Mouse (Mus musculus) liver, embryonic 16.5 days (tissue): Measurements from ENCODE around the gene Litaf. TPM values are rescaled to one million over a fixed set of nuclear protein-coding genes. Genes with fewer than 3 reads are reported as not detected.
"Not testable (repeated sequence)": the region's sequence is repeated elsewhere in the genome, so short reads cannot be mapped to it uniquely, and the experiment has no call there.

Experiments
- ATAC-seq: fragments of 200-750 bp; cut with Nextera tagmentation; 2 replicates; pipeline ENCODE4 v1.8.0; 2017; ENCODE audit warnings: low read depth, mild to moderate bottlenecking, moderate number of reproducible peaks, moderate library complexity
- H3K27ac ChIP-seq: fragments of 300-500 bp; sonication (generic); 2 replicates; pipeline ENCODE4 v1.5.1; 2014; ENCODE audit warnings: mild to moderate bottlenecking, low read length
- H3K27me3 ChIP-seq: fragments of 300-500 bp; sonication (generic); 2 replicates; pipeline ENCODE4 v1.6.1; 2014; ENCODE audit warnings: low read depth, low read length, mixed read lengths; ENCODE audit not compliant: control insufficient read depth, insufficient read depth
- H3K36me3 ChIP-seq: fragments of 300-500 bp; sonication (generic); 2 replicates; pipeline ENCODE4 v1.6.1; 2014; ENCODE audit warnings: mild to moderate bottlenecking; ENCODE audit not compliant: control insufficient read depth, insufficient read depth
- H3K4me1 ChIP-seq: fragments of 300-500 bp; sonication (generic); 2 replicates; pipeline ENCODE4 v1.6.1; 2014; ENCODE audit warnings: low read depth, low read length, mixed read lengths; ENCODE audit not compliant: control insufficient read depth
- H3K4me2 ChIP-seq: fragments of 300-500 bp; sonication (generic); 2 replicates; pipeline ENCODE4 v1.6.1; 2014; ENCODE audit warnings: low read depth, low read length, mixed read lengths
- H3K4me3 ChIP-seq: fragments of 300-500 bp; sonication (generic); 2 replicates; pipeline ENCODE4 v1.5.1; 2014; ENCODE audit warnings: low read depth, mild to moderate bottlenecking, low read length
- H3K9ac ChIP-seq: fragments of 300-500 bp; sonication (generic); 2 replicates; pipeline ENCODE4 v1.6.1; 2014; ENCODE audit warnings: low read depth, low read length
- H3K9me3 ChIP-seq: fragments of 300-500 bp; sonication (generic); replicated peaks from 2 replicates; pipeline ENCODE4 v1.6.1; 2016; ENCODE audit warnings: low read length; ENCODE audit not compliant: control insufficient read depth
- WGBS: fragments of 180-500 bp; shearing (Covaris S2); extraction: QIAGEN DNeasy Blood & Tissue Kit; methylation state at CpG from one replicate; pipeline ENCODE4 v1.1.7; 2014; ENCODE audit not compliant: insufficient replicate concordance; 5-methylcytosine and 5-hydroxymethylcytosine counted together
- polyA plus RNA-seq: library from polyadenylated mRNA; unstranded; fragments of >200 nt; fragmentation: Nextera tagmentation; extraction: Ambion mirVana; gene quantifications from 2 replicates; pipeline ENCODE4 v1.2.1, GENCODE M21; 2015

Litaf gene
- polyA plus RNA-seq, 1 experiment from 2014 or later: 52.9 TPM

DNA sequence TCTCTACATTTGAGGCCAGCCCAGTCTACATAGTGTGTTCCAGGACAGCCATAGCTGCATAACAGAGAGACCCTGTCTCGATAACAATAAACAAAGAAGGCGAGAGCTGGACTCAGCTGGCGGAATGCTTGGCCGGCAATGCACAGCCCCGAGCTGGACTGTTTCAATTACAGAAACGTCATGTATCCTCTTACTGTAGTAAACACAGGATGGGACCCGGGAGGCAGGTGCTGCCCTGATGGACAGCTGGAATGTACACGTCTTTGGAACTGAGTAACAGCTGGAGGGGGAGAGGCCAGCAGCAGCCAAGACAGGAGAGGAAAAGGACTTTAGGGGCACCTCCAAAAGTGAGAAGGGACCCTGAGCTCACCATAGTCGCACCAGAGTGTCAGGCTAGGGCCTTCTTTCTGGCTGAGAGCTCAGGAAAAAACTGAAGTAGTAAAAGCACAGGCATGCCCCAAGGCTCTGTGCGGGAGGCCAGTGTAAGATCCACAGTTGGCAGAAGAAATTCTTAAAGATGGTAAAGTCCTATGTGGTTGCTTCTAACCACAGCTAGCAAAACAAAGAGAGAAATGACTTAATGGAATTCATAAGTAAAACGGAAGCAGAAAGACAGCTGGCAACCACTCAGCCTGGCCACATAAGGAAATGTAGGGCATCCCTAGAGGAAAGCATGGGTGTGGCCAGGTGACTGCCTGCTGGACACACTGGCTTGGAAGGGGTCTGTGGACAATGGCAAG lies 86.7 kb downstream of the Litaf start:
- Histone ChIP-seq H3K36me3 (no peaks in the 10 kb centered on the region), H3K27ac (0 out of 2 replicates have a peak overlapping the region, but pooled peaks have one; percentile 21), H3K4me1 (peaks cover 36% of the 10 kb centered on the region), H3K4me3 (no peak overlapping the region), H3K4me2 (no peak overlapping the region), H3K9me3 (no peaks in the 10 kb centered on the region), H3K9ac (no peak overlapping the region), H3K27me3 (no peaks in the 10 kb centered on the region)
- no peak for ATAC-seq
- WGBS: 49% methylated on average over 11 of the region's 11 CpGs

DNA sequence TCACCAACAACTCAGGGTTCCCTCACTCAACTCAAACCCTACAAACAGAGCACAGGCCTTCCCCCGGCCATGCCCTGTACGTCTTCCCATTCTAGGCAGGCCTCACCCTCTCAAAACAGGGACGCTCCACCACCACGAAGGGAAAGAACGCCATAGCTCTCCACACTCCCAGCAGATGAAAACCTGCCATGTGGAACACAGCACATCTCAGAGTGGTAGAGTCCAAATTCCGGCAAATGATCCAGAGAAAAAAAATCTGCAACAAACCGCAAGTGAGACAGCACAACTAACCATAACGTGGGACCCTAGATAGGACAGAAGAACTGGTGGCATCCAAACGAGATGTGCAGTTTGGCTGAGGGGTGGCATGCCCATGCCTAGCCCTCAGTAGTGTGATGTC lies 88.1 kb downstream of the Litaf start:
- WGBS: 56% methylated on average over 9 of the region's 9 CpGs
- Histone ChIP-seq H3K36me3 (no peaks in the 10 kb centered on the region), H3K27me3 (no peaks in the 10 kb centered on the region), H3K9me3 (no peaks in the 10 kb centered on the region), H3K4me2 (no peak overlapping the region), H3K4me1 (peaks cover 39% of the 10 kb centered on the region), H3K4me3 (no peak overlapping the region), H3K27ac (peak overlapping the region; percentile 6; the same call in 1 of the 2 replicates), H3K9ac (no peak overlapping the region)
- ATAC-seq: no peak

DNA sequence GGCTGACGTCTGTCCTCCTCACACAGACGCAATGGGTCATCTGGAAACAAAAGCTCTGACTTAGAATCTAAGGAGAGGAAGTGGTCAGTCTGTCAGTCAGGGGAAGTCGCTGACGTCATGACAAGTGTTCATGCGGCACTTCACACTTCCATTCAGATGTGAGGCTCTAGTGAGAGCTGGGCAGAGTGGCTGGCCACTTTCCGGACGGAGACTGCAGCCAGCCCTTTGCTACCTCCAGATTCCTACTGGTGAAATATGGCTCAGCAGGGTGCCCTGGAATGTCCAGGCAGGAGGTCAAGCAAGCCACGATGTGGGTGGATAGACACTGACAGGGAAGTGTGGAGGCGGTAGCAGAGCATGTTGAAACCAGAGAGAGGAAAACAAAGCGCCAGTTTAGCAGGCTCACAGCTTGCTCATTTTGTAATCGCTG lies 89.7 kb downstream of the Litaf start:
- H3K36me3 ChIP-seq: no peaks in the 10 kb centered on the region
- H3K27ac ChIP-seq: peak overlapping the region; percentile 79
- H3K9ac ChIP-seq: no peak overlapping the region; the same call in 1 of the 2 replicates
- peak; percentile 55 for ATAC-seq
- H3K9me3 ChIP-seq: no peaks in the 10 kb centered on the region
- no peaks in the 10 kb centered on the region for H3K27me3 ChIP-seq
- WGBS: 32% methylated on average over 11 of the region's 11 CpGs
- H3K4me2 ChIP-seq: no peak overlapping the region
- peaks cover 43% of the 10 kb centered on the region for H3K4me1 ChIP-seq
- H3K4me3 ChIP-seq: no peak overlapping the region

DNA sequence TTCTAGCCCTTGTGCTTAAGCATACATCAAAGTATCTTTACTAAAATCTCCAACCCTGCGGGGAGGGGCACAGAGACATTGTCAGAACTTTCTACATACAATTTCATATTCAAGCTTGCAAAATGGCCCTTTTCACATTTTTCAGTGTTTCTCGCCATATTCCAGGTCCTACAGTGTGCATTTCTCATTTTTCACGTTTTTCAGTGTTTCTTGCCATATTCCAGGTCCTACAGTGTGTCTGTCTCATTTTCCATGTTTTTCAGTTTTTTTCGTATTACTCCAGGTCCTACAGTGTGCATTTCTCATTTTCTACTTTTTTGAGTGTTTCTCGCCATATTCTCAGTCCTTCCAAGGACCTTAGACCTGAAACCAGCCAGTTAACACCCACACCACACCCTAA lies 91.0 kb downstream of the Litaf start:
- Histone ChIP-seq H3K4me3 (no peak overlapping the region), H3K9me3 (no peaks in the 10 kb centered on the region), H3K9ac (no peak overlapping the region), H3K36me3 (no peaks in the 10 kb centered on the region), H3K4me1 (peaks cover 49% of the 10 kb centered on the region), H3K4me2 (no peak overlapping the region), H3K27me3 (no peaks in the 10 kb centered on the region), H3K27ac (no peak overlapping the region)
- ATAC-seq: no peak
- WGBS: 52% methylated on average over 5 of the region's 5 CpGs

DNA sequence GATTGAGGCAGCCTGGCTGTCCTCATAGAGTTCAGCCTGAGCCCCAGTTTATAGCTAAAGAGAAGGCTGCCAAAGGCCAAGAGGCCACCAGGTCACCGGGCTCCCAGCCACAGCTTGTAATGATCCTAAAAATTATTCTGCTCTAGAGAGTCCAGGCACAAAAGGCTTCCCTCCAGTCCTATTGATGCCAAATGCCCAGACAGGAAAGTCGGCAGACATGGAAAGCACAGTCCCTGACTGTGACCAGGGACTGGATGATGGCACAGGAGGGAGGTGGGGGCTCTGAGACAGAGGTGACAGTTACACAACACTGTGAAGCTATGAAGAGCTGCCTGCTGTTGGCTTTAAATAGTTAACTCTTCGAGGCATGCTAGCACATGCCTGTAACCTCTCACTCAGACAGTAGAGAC lies 91.9 kb downstream of the Litaf start:
- Histone ChIP-seq H3K4me2 (no peak overlapping the region), H3K27ac (peak overlapping the region; percentile 60), H3K4me1 (peaks cover 50% of the 10 kb centered on the region), H3K36me3 (no peaks in the 10 kb centered on the region), H3K4me3 (no peak overlapping the region), H3K9ac (no peak overlapping the region), H3K9me3 (no peaks in the 10 kb centered on the region), H3K27me3 (no peaks in the 10 kb centered on the region)
- ATAC-seq: peak; percentile 30
- WGBS: 51% methylated on average over 3 of the region's 3 CpGs

DNA sequence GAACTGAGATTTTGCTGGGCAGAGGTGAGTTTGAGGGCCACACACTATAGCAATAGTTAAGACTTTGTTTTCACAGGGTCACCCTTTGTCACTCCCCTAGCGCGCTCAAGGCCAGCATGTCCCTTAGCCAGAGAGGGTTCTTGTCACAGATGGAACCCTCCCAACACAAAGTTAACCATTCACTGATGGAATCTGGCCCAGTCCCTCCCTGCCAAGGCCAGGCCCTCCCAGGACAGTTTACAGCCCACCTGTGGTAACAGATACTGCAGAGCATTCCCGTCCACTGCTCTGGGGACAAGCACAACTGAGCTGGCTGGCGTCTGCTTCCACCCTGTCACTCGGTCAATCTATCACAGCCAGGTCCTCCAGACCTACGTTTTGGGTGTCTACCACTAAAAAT lies 93.7 kb downstream of the Litaf start:
- Histone ChIP-seq H3K9me3 (no peaks in the 10 kb centered on the region), H3K4me1 (peaks cover 55% of the 10 kb centered on the region), H3K9ac (no peak overlapping the region), H3K27ac (peak overlapping the region; percentile 67), H3K4me2 (no peak overlapping the region), H3K4me3 (no peak overlapping the region), H3K27me3 (no peaks in the 10 kb centered on the region), H3K36me3 (no peaks in the 10 kb centered on the region)
- WGBS: 50% methylated on average over 6 of the region's 6 CpGs
- peak; percentile 84 for ATAC-seq

DNA sequence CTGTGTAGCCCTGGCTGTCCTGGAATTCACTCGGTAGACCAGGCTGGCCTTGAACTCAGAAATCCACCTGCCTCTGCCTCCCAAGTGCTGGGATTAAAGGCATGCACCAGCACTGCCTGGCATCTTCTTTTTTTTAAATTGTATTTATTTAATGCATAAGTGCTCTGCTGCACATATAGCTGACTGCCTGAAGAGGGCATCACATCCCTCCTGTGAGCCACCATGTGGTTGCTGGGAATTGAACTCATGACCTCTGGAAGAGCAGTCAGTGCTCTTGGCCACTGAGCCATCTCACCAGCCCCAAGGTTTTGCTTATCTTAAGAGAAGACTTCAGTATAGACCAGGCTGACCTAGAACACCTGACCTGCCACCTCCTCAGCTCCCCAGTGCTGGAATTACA lies 96.0 kb downstream of the Litaf start:
- H3K9ac ChIP-seq, H3K4me2 ChIP-seq, H3K36me3 ChIP-seq, ATAC-seq, H3K9me3 ChIP-seq, H3K27me3 ChIP-seq, H3K4me3 ChIP-seq: not testable (repeated sequence)
- 44% methylated on average over 1 of the region's 1 CpGs for WGBS
- H3K27ac ChIP-seq: peak overlapping the region; percentile 28; the same call in 1 of the 2 replicates
- peaks cover 42% of the 10 kb centered on the region for H3K4me1 ChIP-seq

DNA sequence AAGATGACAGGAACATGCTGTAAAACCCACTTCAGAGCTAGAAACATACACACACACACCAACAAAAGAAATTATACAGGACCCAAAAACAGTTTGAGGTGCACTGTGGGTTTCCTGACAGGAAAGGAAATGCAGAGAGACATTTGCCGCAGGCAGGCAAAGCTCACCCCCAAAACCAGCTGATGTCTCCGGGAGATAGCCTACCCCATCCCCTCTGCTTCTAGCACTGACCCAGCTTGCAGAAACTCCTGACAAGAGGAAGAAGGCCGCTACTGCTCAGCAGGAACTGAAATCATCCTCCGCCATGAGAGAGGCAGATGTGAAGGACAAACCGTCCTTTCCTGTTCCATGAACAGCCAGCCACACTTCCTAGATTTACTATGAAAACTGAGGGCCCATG lies 96.6 kb downstream of the Litaf start:
- Histone ChIP-seq H3K4me3 (no peak overlapping the region), H3K9ac (no peak overlapping the region), H3K36me3 (no peaks in the 10 kb centered on the region), H3K27ac (no peak overlapping the region; the same call in 1 of the 2 replicates), H3K4me2 (no peak overlapping the region), H3K27me3 (no peaks in the 10 kb centered on the region), H3K9me3 (no peaks in the 10 kb centered on the region), H3K4me1 (peaks cover 40% of the 10 kb centered on the region)
- 25% methylated on average over 5 of the region's 5 CpGs for WGBS
- no peak for ATAC-seq

DNA sequence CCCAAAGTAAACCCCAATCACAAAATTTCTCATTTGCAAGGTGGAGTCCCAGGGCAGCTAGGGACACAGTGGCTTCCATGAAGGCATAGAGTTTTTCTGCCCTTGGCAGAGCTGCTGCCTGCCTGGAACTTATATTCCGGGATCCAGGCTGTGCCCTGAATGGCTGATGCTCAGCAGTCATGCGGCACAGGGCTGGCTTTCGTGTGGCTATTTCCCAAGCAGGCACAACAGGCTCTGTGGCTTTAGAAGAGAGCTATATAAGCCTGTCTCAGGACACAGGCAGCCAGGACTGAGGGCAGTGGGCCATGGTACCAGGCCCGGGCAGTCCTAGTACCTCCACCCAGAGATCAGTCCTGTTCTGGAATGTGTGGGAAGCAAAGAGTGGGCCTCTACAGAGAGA lies 97.7 kb downstream of the Litaf start:
- 65% methylated on average over 4 of the region's 4 CpGs for WGBS
- Histone ChIP-seq H3K4me1 (peaks cover 36% of the 10 kb centered on the region), H3K4me3 (no peak overlapping the region), H3K27me3 (no peaks in the 10 kb centered on the region), H3K9me3 (no peaks in the 10 kb centered on the region), H3K36me3 (no peaks in the 10 kb centered on the region), H3K4me2 (no peak overlapping the region), H3K9ac (no peak overlapping the region), H3K27ac (peak overlapping the region; percentile 25; the same call in 1 of the 2 replicates)
- no peak for ATAC-seq
